Mouse (Mus musculus) ES-Bruce4 (cell line): ENCODE measurements at regions not wholly inside any gene's neighbourhood (a gene's known extent, or its start where the extent isn't known, plus 50 kb on each side); places are given as distances from the start of the nearest gene placed in this dataset.

Source experiments
- CTCF ChIP-seq: IDR thresholded peaks from one replicate; pipeline ENCODE4 v1.8.1; 2011; ENCODE audit warnings: low read depth, low read length
- POLR2A ChIP-seq: IDR thresholded peaks from one replicate; pipeline ENCODE4 v1.8.1; 2011; ENCODE audit warnings: low read length; ENCODE audit not compliant: insufficient read depth

DNA sequence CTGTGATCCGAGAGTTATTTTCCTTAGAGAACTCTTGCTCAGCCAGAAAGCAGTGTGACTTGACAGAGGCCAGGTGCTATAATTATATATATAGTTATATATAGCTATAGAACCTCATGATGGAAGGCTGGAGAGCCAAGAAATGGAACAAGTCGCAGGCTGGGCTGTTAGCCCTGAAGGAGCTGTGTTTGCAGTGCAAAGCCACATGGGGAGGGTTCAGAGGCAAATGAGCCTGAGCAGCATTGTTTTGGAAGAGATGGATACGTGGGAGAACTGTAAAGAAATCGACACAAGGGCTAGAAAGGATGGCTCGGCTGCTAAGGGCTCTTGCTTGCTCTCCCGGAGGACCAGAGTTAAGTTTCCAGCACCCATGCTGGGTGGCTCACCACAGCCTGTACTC lies 95.3 kb upstream of the Syt13 start:
- no peak for TF ChIP-seq POLR2A
- TF ChIP-seq CTCF: no peak
